Mouse (Mus musculus): ENCODE data around the gene Clcnka.

GRCm38 (mm10) chr4:141385275-141385674, 13.2 kb downstream of the Clcnka start:
- TF ChIP-seq MEF2A (IDR thresholded peaks at IDR 0.05; ENCODE audit: extremely low read depth, insufficient replicate concordance, low read depth, low read length, poor library complexity, severe bottlenecking) (no peak), POLR2AphosphoS5 (IDR thresholded peaks at IDR 0.05; ENCODE audit: borderline replicate concordance, low read depth, low read length) (no peak), UBTF (IDR thresholded peaks at IDR 0.05; ENCODE audit: borderline replicate concordance, insufficient read depth, low read depth, low read length) (no peak), NELFE (IDR thresholded peaks at IDR 0.05; ENCODE audit: low read depth, low read length) (no peak)

Data from MEL (cell line).